Mouse (Mus musculus): ENCODE results near the gene Iqschfp. TPM values are rescaled to one million over a fixed set of nuclear protein-coding genes. Genes with fewer than 3 reads are reported as not detected.
A peak's percentile ranks its signal among the peaks of the same experiment; 100 is the strongest.

Gene Iqschfp
- polyA plus RNA-seq, 1 experiment: not detected

DNA sequence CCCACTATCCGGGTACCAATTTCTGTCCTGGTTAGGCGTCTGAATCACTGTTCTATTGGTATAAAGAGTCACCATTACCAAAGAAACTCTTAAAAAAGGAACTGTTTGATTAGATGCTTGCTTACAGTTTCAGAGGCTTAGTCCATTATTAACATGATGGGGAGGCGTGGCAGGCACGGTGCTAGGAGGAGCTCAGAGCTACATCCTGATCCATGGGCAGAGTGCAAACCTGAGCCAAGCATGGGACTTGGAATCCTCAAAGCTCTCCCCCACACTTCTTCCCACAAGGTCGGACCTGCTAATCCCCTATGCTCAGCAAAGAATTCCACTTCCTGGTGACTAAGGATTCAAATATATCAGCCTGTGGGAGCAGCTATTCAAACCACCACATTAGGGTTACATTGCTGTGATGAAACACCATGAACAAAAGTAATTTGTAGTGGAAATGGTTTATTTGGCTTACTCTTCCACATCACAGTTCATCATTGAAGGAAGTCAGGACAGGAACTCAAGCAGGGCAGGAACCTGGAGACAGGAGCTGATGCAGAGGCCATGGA, 777.5 kb downstream of the Iqschfp start:
- H3K27ac ChIP-seq (ENCODE audit: insufficient read depth, low read depth, low read length): 0 out of 2 replicates have a peak overlapping the region, but pooled peaks have one; percentile 8
- H3K4me1 ChIP-seq (ENCODE audit: control insufficient read depth, insufficient read depth, low read length): peaks cover 2% of the 10 kb centered on the region; the same call in 1 of the 2 replicates
- 37% methylated on average over 5 of the region's 5 CpGs for WGBS
- H3K4me3 ChIP-seq (ENCODE audit: insufficient read depth, low read depth, low read length): no peak overlapping the region
- no peak for TF ChIP-seq POLR2A (IDR thresholded peaks at IDR 0.05; ENCODE audit: insufficient read depth, low read depth, low read length)
- TF ChIP-seq CTCF (IDR thresholded peaks at IDR 0.05; ENCODE audit: insufficient read depth, low read depth, low read length): no peak

GRCm38 (mm10) chr3:68674721-68675120, 782.7 kb downstream of the Iqschfp start:
- no peak overlapping the region for H3K27ac ChIP-seq (ENCODE audit: insufficient read depth, low read depth, low read length)
- 96% methylated on average over 2 of the region's 2 CpGs for WGBS
- no peak overlapping the region for H3K4me3 ChIP-seq (ENCODE audit: insufficient read depth, low read depth, low read length)

GRCm38 (mm10) chr3:68675216-68675835, 783.3 kb downstream of the Iqschfp start:
- 87% methylated on average over 12 of the region's 12 CpGs for WGBS
- H3K4me1 ChIP-seq (ENCODE audit: control insufficient read depth, insufficient read depth, low read length): peaks cover 3% of the 10 kb centered on the region
- H3K27ac ChIP-seq (ENCODE audit: insufficient read depth, low read depth, low read length): no peak overlapping the region

More at GRCm38 (mm10) chr3:68674721-68675120, 782.7 kb downstream of the Iqschfp start:
- H3K4me1 ChIP-seq (ENCODE audit: control insufficient read depth, insufficient read depth, low read length): peaks cover 3% of the 10 kb centered on the region
- no peak for TF ChIP-seq POLR2A (IDR thresholded peaks at IDR 0.05; ENCODE audit: insufficient read depth, low read depth, low read length)
- TF ChIP-seq CTCF (IDR thresholded peaks at IDR 0.05; ENCODE audit: insufficient read depth, low read depth, low read length): no peak

More at GRCm38 (mm10) chr3:68675216-68675835, 783.3 kb downstream of the Iqschfp start:
- no peak for TF ChIP-seq CTCF (IDR thresholded peaks at IDR 0.05; ENCODE audit: insufficient read depth, low read depth, low read length)
- TF ChIP-seq POLR2A (IDR thresholded peaks at IDR 0.05; ENCODE audit: insufficient read depth, low read depth, low read length): no peak
- H3K4me3 ChIP-seq (ENCODE audit: insufficient read depth, low read depth, low read length): no peak overlapping the region

Other genes starting within 250 kb of the Iqschfp start
- gene Iqcj, start within 50 bp of the Iqschfp start, polyA plus RNA-seq (2012; ENCODE audit: insufficient read depth, insufficient read length, low replicate concordance, missing spikeins): not detected in 2 replicates
- gene Schip1, start 172.6 kb downstream of the Iqschfp start, polyA plus RNA-seq (2012; ENCODE audit: insufficient read depth, insufficient read length, low replicate concordance, missing spikeins): not detected in 2 replicates